Mouse (Mus musculus): ENCODE measurements around the gene Rccd1.

Gene Rccd1

DNA sequence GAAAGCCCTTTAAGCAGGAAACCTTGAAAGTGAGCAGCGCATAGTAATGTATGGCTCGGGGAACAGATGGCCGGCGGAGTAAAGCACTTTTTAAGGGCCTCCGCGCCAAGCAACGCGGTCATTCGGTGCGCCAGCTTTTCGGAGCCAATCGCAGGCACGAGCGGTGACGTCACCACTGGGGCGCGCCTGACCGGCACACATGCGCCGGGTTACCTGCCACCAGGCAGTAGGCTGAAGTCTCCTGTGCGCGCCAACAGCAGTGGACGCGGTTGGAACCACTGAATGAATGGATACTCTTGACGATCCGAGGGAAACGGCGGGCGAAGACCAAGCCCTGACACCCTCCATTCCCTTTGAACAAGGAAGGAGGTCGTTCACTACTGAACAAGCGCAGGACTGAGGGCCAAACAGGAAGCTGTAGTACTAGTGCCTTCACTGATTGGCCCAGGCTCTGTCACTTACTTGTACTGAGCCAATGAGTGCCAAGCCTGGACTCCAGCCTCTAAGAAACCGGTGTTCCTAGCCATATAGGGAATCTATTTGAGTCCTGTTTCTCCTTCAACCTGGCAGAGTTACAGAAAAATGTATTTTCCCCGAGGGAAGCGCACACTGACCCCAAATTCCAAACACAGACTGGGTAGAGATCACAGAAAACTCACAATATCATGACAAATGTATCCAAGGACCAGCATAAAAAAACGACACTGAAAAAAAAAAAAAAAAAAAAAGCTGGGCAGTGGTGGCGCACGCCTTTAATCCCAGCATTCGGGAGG, at the start of gene Rccd1:
Rccd1 (minus strand) TSS at position 412 of the 773 bp plus-strand sequence.
- DNase-seq (ENCODE audit: inconsistent ontology term) = peak; percentile 97

DNA sequence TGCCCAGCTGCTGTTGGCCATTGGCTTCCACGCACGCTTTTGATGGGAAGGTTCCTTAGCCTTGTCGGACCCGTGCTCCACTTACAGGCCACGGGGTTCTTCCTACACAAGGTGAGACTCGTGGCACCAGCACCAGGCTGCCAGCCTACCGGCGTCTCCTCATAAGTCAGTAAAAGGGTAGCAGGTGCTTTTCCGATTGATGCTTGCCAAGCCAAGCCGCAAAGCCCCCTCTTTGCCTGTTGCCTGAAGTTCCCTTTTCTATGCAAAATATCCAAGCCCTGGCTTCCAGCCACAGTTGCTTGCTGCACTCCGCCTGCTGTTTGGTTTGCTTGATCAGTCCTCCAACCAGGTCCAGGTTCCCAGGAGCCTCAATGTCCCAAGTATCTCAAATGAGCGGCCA, 49.6 kb upstream of the Rccd1 start:
- DNase-seq (ENCODE audit: inconsistent ontology term) = no peak

DNA sequence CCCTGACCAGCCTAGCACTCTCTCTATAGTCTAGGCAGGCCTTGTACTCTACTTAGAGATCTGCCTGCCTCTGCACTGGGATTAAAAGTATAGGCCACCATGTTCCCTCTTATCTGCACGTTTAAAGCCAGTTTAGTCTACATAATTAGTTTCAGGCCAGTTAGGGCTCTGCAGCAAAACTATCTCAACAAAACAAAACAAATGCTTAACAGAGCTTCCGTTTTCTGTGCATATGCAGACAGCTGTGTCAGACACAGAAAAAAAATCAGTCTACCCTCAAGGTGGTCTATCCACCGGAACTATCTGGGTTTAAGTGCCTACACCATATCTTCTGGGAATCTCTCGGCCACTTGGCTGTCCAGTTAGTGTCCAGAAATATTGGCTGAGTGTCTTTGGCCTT, 49.1 kb upstream of the Rccd1 start:
- DNase-seq (ENCODE audit: inconsistent ontology term) = no peak

DNA sequence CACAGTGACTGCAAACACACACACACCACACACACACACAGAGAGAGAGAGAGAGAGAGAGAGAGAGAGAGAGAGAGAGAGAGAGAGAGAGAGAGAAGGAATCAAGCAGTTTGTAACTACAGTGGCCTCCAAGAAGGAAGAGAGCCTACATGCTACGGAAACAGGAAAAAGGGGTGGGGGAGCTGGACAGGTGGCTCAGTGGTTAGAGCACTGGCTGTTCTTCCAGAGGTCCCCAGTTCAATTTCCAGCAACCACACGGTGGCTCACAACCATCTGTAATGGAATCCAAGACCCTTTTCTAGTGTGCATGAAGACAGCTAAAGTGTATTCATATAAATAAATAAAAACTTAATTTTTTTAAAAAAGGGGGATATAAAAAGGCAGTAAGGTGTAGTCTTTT, 48.4 kb upstream of the Rccd1 start:
- DNase-seq (ENCODE audit: inconsistent ontology term) = no peak

DNA sequence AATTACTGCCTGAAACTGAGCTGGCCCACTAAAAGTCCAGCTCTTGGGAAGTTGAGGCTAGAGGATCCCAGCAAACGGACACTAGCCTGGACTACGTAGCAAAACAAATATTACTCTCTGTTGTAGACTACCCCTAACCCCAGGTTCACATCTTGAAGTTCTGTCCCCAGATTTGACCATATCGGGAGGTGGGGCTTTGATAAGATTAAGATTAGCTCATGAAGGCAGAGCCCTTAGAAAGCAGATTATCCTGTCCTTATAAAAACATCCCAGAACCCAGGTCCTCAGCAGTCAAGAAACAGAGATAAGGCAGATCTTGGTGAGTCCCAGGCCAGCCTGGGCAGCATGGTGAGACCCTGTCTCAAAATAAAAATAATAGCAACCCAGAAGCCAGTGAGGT, 47.9 kb upstream of the Rccd1 start:
- no peak for DNase-seq (ENCODE audit: inconsistent ontology term)

DNA sequence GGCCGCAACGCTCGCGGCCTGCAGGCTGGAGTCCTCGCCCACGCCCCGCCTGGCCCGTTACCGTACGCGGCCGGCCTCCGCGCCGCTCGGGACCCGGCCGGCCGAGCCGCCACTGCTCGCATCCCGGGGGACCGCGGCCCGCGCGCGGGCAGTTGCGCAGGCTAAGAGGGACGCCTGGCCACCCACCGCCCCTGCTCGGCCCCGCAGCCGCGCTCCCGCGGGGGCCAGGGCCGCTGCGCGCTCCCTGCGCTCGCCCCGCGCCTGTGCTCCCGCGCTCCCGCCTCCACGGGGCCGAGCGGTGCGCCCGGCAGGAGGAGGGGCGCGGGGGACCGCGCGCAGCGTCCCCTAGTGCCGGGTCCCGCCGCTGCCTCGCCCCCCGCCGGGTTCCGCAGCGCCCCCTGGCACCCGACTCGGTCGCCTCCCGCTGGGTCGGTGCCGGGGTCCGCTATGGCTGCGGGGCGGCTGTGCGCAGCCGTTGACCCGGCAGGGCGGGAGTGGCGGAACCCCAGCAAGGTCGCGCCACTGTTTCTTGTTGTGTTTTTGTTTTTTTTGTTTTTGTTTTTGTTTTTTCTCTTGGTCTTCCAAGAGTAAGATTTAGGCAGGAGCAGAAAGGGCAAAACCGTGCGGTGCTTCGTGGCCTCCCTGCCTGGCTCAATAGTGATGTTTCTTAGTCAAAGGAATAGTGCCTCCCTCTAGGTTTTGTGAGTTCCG, 46.9 kb upstream of the Rccd1 start, which contains the start of gene Man2a2:
Man2a2 (minus strand) TSS at position 335 of the 711 bp plus-strand sequence.
- peak; percentile 80 for DNase-seq (ENCODE audit: inconsistent ontology term)

DNA sequence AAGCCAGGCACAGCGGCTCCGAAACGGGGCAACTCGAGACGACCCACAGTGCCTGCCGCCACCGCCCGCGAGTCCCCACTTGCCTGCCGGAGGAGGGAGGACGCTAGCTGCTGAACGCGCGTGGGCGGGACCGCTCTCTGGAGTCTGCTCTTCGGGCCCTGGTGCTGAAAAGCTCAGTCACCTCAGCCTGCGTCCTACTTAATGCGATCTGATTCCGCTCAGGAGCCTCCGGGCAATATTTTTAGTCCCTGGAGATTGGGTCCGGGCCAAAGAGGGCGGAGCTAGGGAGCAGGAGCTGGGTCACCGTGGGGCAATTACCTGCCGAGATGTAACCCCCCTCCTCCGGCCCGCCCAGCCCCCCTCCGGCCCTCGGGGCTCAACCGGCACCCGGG, 46.4 kb upstream of the Rccd1 start:
- peak; percentile 91 for DNase-seq (ENCODE audit: inconsistent ontology term)

DNA sequence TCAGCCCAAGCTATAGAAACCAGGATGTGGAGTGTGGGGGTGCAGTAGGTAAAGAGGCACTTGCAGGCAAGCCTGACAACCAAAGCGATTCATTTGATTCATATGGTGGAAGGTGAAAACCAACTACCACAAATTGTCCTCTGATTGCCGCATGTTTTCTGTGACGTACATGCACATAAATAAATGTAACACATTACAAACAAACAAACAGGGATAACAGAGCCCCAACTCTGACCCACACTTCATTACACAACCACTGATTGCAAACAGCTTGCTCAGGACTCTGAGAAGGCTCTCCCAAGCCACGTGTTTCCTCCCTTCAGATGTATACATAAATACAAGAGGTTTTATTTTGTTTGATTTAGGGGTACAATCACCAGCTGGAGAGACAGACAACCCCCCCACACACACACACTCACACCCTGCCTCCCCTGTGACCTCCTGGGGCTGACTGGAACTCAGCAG, 45.7 kb upstream of the Rccd1 start:
- DNase-seq (ENCODE audit: inconsistent ontology term) = no peak

DNA sequence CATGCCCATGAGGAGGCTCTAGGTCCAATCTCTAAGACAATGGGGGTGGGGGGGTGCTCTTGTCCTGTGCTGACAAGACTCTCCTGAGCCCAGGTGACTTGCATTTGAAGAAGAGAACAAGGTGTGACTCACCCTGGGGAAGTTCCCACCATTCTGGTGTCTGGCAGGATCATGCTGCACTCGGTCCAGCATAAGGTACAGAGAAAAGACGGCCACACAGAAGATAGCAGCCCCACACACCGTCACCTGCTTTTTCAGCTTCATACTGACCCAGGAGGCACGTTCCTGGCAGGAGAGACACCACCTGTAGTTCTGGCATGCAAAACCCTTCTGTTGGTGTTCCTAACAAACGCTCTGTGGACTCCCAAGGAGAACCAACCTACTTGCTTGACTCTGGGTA, 45.2 kb upstream of the Rccd1 start:
- no peak for DNase-seq (ENCODE audit: inconsistent ontology term)

DNA sequence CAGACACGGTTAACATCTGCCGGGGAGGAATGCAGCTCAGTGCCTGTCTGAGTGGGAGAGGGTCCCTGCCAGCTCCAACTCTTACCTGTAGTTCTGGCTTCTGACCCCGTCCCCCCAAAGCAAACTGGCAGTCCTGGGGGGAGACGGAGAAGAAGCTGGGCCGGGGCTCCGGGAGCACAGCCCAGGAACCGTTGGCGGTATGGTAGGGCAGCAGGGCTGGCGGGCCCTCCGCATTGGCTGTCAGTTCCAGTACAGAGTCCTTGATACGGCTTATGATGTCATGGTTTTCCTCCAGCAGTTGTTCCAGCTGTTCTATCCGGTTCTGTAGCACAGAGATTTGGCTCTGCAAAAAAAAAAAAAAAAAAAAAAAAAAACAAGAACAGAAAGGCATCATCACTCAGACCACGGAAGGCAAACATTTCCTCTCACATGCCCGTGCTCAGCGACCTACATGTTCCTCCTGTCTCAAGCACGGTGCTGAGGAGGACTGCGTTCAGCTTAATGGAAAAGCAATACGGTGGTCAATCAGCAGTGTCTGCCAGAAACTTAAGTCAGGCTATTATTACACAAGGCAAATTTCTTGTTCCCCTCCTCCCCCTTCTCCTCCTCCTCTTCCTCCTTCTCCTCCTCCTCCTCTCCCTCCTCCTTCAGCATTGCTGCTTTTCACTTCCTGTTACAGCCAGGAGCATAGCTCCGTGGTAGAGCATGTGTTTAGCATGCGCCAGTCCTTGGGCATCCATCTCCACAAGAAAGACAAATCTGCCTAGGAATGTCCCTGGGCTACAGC, 44.6 kb upstream of the Rccd1 start:
- DNase-seq (ENCODE audit: inconsistent ontology term) = no peak

DNA sequence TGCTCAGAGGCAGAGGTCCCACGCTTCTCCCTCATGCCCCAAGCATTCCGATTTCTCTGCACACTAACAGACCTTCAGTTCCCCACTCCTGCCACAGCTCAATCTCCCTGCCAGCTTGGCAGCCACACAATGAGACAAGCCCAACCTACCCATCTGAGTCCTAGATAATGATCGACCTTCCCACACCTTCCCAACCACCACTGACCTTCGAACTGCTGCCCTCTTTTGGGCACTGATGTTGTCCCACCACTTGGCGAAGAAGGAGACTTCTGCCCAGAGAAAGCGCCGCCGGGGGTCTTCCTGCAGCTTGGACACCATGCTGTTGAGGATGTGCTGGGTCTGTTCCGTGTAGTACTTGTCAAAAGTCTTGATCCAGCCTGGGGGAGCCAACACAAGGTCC, 43.8 kb upstream of the Rccd1 start:
- DNase-seq (ENCODE audit: inconsistent ontology term) = no peak

DNA sequence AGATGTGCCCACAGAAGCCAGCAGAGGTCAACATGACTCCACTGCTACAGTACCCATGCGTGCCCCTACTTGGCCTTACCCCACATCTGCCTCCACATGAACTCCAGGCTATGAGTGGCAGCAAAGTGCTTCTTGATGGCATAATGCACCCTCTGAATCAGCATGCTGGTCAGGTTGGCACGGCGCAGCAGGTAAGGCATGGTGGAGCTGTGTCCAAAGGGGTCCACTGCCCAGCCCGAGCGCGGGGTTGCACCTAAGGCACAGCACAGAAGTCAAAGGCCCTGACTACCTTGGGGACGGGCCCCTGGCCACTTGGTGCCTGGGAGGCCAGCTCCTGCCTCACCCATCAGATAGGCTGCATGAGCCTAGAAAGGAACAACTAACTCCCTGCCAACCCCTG, 43.0 kb upstream of the Rccd1 start:
- no peak for DNase-seq (ENCODE audit: inconsistent ontology term)

DNA sequence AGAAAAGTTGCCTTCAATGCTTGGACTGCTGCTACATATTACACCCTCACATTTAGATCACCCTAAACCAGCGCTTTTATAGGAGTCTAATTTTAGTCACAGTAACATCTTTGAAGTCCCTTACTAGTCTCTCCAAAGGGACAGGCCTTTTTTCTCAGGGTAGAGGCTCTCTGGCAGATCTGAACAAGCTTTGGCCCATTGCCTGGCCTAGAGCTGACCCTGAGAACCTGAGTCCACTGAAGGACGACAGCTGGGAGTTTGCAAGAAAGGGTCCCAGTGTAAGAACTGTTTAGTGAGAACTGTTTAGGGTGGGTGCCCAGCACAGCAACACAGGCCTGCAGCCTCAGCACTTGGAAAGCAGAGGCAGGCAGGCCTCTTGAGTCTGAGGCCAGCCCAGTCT, 41.5 kb upstream of the Rccd1 start:
- DNase-seq (ENCODE audit: inconsistent ontology term) = no peak

DNA sequence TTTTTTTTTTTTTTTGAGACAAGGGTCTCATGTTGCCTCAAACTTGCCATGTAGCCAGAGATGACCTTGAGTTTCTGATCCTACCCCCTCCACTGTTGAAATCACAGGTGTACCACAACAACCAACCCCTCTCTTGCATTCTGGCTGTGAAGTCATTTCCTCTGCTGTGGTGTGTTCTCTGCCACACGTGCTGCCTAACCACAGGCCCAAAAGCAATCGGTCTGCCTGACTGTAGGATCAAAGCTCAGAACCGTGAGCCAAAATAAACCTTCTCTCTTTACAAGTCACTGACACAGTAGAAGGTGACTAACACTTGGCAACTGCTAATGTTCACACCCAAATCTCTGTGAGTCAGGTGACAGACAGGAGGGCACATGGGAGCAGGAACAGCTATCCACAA, 36.2 kb upstream of the Rccd1 start:
- no peak for DNase-seq (ENCODE audit: inconsistent ontology term)

DNA sequence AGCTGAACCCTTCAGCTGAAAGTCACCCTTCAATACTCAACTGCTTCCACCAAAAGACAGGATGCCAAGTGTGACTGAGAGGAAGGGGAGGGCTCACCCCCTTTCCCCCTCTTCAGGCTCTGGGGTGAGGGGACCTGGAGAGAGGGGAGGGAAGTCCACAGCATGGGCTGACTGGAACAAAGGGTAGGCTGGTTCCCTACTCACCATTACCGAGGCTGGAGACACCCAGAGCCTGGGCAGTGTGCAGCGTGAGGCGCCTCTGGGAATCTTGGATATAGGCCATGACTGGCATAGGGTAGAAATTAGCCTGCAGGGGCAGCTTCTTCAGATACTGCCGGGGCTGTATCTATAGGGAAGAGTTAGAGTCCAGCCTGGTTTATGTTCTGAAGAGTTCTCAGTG, 33.8 kb upstream of the Rccd1 start:
- peak; percentile 46 for DNase-seq (ENCODE audit: inconsistent ontology term)

DNA sequence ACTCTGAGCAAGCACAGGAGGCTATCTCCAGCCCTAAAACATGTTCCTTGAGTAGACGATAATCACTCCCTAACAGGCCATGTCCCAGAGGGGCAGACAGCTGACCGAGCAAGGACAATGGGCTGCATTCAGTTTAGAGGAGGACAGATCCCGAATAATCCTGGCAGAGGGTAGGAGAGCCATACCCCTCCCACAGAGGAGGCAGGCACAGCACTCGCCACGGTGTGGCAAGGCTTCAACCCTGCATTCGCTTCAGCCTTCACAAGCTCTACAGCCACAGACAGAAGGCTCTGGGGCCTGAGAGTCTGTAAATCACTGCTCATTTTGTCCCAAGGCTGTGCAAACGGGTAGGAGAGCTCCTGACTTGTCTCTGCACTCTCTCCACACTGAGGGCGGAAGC, 32.9 kb upstream of the Rccd1 start:
- DNase-seq (ENCODE audit: inconsistent ontology term) = peak; percentile 92

DNA sequence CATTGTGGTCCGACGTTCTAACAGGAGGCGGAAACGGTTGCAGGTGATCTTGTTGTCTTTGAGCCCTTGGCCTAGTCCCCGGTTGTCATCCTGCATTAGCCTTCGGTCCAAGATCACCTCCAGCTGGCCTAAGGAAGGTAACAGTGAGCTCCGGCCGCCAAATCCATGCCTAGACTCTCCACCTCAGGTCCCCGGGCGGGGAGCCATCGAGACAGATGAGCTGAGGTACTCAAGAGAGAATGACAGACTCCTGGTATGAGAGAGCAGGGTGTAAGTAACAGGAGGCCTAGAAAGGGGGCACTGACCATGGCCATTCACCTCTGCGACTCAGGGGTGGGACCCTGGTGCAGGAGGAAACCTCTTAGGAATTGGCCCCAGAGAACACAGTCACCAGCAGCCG, 32.1 kb upstream of the Rccd1 start:
- no peak for DNase-seq (ENCODE audit: inconsistent ontology term)

DNA sequence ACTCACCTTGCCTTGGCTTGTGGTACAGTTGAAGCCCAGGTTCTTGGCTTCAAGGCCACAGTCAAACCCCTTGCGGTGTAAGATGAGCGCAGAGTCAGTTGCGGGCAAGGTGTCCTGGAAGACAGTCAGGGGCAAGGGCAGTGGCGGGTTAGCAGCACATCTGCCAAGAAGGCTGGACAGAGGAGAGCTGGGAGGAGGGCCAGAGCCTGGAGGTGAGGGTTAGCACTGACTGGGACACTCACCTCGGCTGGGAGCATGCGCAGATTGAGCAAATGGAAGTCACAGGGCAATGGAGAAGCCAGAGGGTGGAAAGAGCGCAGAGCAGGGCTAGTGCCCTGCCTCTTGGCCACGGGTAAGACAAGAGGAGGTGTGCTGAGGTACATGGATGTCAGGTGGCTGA, 28.7 kb upstream of the Rccd1 start:
- DNase-seq (ENCODE audit: inconsistent ontology term) = no peak

DNA sequence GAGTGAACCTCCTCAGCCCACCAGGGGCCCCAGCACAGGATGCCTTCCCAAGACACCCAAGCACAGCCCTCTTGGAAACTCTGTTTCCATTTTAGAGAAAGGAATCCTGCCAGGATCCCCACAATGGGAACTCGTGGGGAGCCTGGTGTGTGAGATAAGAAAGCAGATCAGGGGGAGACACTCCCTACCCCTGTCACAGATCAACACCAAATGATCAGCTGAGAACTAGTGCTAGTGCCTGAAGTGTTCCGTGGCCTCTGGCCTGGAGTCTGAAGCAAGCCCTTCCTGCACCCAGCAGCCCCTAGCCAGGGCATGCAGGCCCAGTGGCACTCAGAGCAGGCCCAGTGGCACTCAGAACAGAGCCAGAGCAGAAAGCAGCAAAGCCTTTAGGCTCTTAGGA, 26.6 kb upstream of the Rccd1 start:
- DNase-seq (ENCODE audit: inconsistent ontology term) = no peak

DNA sequence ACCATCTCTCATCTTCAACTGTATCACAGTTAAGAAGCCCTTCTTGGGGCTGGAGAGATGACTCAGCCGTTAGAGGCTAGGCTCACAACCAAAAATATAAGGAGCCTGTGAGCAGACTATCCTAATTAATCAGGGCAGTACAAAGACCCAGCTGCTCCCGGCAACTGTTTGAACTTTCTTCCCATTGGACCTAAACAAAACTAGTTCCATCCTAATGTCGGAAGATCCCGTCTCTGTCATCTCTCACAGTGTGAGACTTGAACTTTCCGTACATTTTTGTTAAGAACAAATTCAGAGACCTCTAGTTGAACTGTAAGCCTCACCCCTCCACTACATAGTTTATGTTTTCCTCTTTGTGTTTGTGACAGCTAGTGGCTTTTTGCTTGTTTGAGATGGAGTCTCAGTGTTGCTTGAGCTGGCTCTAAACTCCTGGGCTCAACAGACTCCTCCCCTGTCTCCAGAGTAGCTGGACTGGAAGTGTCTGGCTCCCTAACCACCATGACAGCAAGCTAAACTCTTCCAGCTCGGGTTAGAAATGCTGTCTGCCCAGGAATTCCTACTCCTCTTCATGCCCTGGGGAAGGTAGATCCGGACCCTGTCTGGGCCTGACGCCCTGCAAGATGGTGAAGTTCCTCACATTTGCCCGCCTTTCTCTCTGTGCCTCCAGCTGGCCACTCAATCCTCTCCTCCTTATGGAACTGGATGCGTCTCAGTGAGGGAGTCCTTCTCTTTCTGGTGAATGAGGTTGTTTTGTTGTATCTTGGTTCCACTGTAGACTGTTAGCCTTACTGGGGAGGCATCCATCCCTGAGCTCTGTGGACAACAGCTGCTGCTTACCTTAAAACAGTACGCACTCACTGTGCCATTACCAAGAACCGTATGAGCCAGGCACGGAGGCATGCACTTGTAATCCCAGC, 23.7 kb upstream of the Rccd1 start:
- peak; percentile 89 for DNase-seq (ENCODE audit: inconsistent ontology term)

DNA sequence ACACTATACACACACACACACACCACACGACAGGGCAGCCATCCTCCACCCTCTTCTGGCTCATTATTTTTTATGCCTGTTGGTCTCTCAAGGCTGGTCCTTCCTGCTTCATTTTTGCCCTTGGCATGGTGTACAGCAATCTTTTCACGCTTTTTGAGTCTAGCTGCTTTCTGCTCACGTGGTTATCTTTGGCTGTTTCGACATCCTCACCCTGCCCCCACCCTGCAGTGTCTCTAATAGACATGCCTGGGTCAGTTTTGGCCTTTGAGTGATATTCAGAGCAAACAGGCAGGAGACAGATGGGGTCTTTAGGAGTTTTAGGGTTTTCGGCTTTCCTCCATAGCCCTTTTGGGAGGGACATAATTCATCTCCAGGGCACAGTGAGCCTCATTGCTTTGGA, 22.6 kb upstream of the Rccd1 start:
- DNase-seq (ENCODE audit: inconsistent ontology term) = peak; percentile 63
